Mouse (Mus musculus): ENCODE measurements around the gene Cldn10. TPM values are rescaled to one million over a fixed set of nuclear protein-coding genes. Genes with fewer than 3 reads are reported as not detected.
A peak's percentile ranks its signal among the peaks of the same experiment; 100 is the strongest.
"Not testable (repeated sequence)": the region's sequence is repeated elsewhere in the genome, so short reads cannot be mapped to it uniquely, and the experiment has no call there.

The Cldn10 gene
- polyA plus RNA-seq (2012), result not detected in 2 replicates

- TF ChIP-seq TAL1 (IDR thresholded peaks at IDR 0.05; ENCODE audit: low read length) (no peak), GATA1 (IDR thresholded peaks at IDR 0.05; ENCODE audit: low read length) (no peak)
- Histone ChIP-seq H3K36me3 (ENCODE audit: control insufficient read depth) (peaks cover 5% of the 10 kb centered on the region; the same call in 1 of the 2 replicates), H3K4me1 (ENCODE audit: control insufficient read depth) (peaks cover 48% of the 10 kb centered on the region), H3K9me3 (ENCODE audit: control insufficient read depth, low read length) (no peaks in the 10 kb centered on the region), H3K27me3 (ENCODE audit: control insufficient read depth) (no peaks in the 10 kb centered on the region), H3K4me3 (replicated peaks) (no peak within 1 kb of the TSS)
These were observed at the start of gene Cldn10 for GRCm38 (mm10) chr14:118787621-118788020. Gene Cldn10 (plus strand): TSS chr14:118787908.

GRCm38 (mm10) chr14:118741780-118742179 is 45.9 kb upstream of the Cldn10 start:
- 0 out of 2 replicates have a peak, but pooled peaks cover 2% of the 10 kb centered on the region for H3K27me3 ChIP-seq (ENCODE audit: control insufficient read depth)
- H3K9me3 ChIP-seq (ENCODE audit: control insufficient read depth, low read length), result no peaks in the 10 kb centered on the region
- no peaks in the 10 kb centered on the region for H3K36me3 ChIP-seq (ENCODE audit: control insufficient read depth)
- peaks cover 8% of the 10 kb centered on the region for H3K4me1 ChIP-seq (ENCODE audit: control insufficient read depth)
- H3K4me3 ChIP-seq (replicated peaks), result no peak overlapping the region
- no peak for TF ChIP-seq GATA1 (IDR thresholded peaks at IDR 0.05; ENCODE audit: low read length)

GRCm38 (mm10) chr14:118742862-118743261 is 44.8 kb upstream of the Cldn10 start:
- H3K4me3 ChIP-seq (replicated peaks), result no peak overlapping the region
- TF ChIP-seq GATA1 (IDR thresholded peaks at IDR 0.05; ENCODE audit: low read length) (no peak), TAL1 (IDR thresholded peaks at IDR 0.05; ENCODE audit: low read length) (no peak)
- H3K36me3 ChIP-seq (ENCODE audit: control insufficient read depth), result no peaks in the 10 kb centered on the region
- peaks cover 8% of the 10 kb centered on the region for H3K4me1 ChIP-seq (ENCODE audit: control insufficient read depth)
- no peaks in the 10 kb centered on the region for H3K27me3 ChIP-seq (ENCODE audit: control insufficient read depth)
- H3K9me3 ChIP-seq (ENCODE audit: control insufficient read depth, low read length), result no peaks in the 10 kb centered on the region

DNA sequence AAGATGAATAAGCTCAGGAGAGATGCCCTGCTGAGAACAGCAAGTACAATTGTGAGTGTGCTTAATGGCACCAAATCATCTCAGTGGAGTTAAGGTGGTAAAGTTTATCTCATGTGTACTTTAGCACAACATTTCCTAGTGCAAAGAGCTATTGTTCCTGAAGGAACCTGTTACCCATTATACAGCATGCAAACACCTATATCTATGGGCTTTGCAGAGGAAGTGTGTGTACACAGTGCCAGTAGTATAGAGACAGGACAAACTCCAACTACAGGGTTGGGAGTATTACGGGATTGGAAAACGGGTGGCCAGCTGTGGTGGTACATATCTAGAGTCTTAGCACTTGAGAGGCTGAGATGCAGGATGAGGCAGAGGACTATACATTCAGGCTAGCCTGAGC is 38.6 kb upstream of the Cldn10 start:
- no peaks in the 10 kb centered on the region for H3K36me3 ChIP-seq (ENCODE audit: control insufficient read depth)
- peaks cover 39% of the 10 kb centered on the region for H3K4me1 ChIP-seq (ENCODE audit: control insufficient read depth)
- H3K9me3 ChIP-seq (ENCODE audit: control insufficient read depth, low read length), result no peaks in the 10 kb centered on the region
- TF ChIP-seq GATA1 (IDR thresholded peaks at IDR 0.05; ENCODE audit: low read length) (no peak), TAL1 (IDR thresholded peaks at IDR 0.05; ENCODE audit: low read length) (no peak)
- no peaks in the 10 kb centered on the region for H3K27me3 ChIP-seq (ENCODE audit: control insufficient read depth)
- H3K4me3 ChIP-seq (replicated peaks), result no peak overlapping the region

- Histone ChIP-seq H3K4me3 (replicated peaks) (no peak overlapping the region), H3K4me1 (ENCODE audit: control insufficient read depth) (peaks cover 39% of the 10 kb centered on the region), H3K27me3 (ENCODE audit: control insufficient read depth) (no peaks in the 10 kb centered on the region), H3K9me3 (ENCODE audit: control insufficient read depth, low read length) (no peaks in the 10 kb centered on the region), H3K36me3 (ENCODE audit: control insufficient read depth) (no peaks in the 10 kb centered on the region)
- no peak for TF ChIP-seq GATA1 (IDR thresholded peaks at IDR 0.05; ENCODE audit: low read length)
- TF ChIP-seq TAL1 (IDR thresholded peaks at IDR 0.05; ENCODE audit: low read length), result no peak
These were observed 38.0 kb upstream of the Cldn10 start for GRCm38 (mm10) chr14:118749715-118750114.

DNA sequence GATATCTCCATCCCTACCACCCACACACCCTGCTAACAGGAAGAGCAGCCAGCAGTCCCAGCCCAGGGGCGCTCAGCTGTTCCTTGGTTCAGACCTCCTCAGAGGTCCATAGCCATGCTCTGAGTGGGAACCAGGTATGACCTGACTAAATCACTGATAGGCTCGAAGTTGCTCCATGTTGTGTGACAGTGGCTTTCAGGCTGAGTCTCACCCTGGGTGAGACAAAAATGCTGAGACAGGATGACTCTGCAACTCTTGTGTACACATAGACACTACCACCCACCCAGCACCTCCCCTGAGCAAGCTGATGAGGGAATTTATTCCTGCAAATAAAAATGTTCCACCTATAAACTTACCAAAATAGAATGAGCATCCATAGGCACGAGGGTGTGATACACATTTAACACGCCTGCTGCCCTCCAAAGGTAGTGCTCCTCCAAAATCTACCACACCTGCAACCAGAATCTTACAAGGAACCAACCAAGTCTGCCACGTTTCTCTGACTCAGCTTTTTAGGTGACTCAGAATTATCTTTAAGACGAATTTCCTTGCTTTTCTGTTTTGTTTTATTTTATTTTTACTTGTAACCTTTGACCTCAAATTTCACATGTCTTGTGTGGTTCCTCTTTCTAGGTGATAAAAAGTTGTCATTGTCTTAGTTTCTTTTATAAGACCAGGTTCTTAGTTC is 37.1 kb upstream of the Cldn10 start:
- Histone ChIP-seq H3K9me3 (ENCODE audit: control insufficient read depth, low read length) (no peaks in the 10 kb centered on the region), H3K36me3 (ENCODE audit: control insufficient read depth) (no peaks in the 10 kb centered on the region), H3K4me1 (ENCODE audit: control insufficient read depth) (peaks cover 39% of the 10 kb centered on the region), H3K27me3 (ENCODE audit: control insufficient read depth) (no peaks in the 10 kb centered on the region), H3K4me3 (replicated peaks) (peak overlapping the region; percentile 29)
- no peak for TF ChIP-seq GATA1 (IDR thresholded peaks at IDR 0.05; ENCODE audit: low read length)
- no peak for TF ChIP-seq TAL1 (IDR thresholded peaks at IDR 0.05; ENCODE audit: low read length)

- no peak for TF ChIP-seq TAL1 (IDR thresholded peaks at IDR 0.05; ENCODE audit: low read length)
- no peak for TF ChIP-seq GATA1 (IDR thresholded peaks at IDR 0.05; ENCODE audit: low read length)
- H3K4me3 ChIP-seq (replicated peaks), result no peak overlapping the region
- H3K9me3 ChIP-seq (ENCODE audit: control insufficient read depth, low read length), result no peaks in the 10 kb centered on the region
These were observed 36.4 kb upstream of the Cldn10 start for GRCm38 (mm10) chr14:118751193-118751753.

DNA sequence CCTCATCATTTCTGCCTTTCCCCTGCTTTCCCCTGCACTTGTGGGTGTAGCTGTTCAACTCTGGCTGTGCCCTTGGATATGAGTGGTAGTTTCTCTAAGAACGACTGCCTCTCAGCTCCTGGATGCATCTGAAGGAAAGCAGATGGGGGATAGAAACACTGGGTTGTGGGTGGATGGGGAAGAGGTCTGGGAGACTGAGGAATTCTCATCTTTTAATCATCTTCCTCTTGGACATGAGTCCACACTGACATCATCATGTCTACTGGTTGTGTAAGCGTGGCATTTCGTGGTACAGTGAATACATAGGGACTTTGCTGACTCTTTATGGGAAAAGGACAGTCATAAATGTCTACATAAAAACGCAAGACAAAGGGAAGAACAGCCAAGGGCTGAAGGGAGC is 31.7 kb upstream of the Cldn10 start:
- Histone ChIP-seq H3K36me3 (ENCODE audit: control insufficient read depth) (no peaks in the 10 kb centered on the region), H3K4me1 (ENCODE audit: control insufficient read depth) (peaks cover 16% of the 10 kb centered on the region), H3K4me3 (replicated peaks) (no peak overlapping the region), H3K9me3 (ENCODE audit: control insufficient read depth, low read length) (no peaks in the 10 kb centered on the region), H3K27me3 (ENCODE audit: control insufficient read depth) (no peaks in the 10 kb centered on the region)
- TF ChIP-seq TAL1 (IDR thresholded peaks at IDR 0.05; ENCODE audit: low read length) (no peak), GATA1 (IDR thresholded peaks at IDR 0.05; ENCODE audit: low read length) (no peak)

More at GRCm38 (mm10) chr14:118751193-118751753, 36.4 kb upstream of the Cldn10 start:
- no peaks in the 10 kb centered on the region for H3K36me3 ChIP-seq (ENCODE audit: control insufficient read depth)
- peaks cover 39% of the 10 kb centered on the region for H3K4me1 ChIP-seq (ENCODE audit: control insufficient read depth)
- H3K27me3 ChIP-seq (ENCODE audit: control insufficient read depth), result no peaks in the 10 kb centered on the region

DNA sequence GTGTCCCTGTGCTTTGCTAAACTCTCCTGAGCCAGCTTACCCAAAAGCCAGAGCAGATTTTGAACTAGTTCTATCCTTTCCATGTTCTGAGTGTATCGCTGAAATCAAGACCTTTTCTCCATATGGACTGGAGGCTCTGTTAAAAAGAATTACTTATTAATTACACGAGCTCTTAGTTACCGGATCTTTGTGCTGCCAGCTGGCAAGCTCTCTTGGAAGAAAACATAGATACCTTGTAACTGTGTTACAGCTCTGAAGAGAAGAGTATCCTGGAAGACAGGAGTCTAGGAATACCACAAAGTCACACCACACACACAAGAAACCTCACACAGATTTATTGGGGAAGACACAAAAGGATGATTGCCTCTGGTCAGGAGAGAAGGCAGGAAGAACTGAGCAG is 31.1 kb upstream of the Cldn10 start:
- no peaks in the 10 kb centered on the region for H3K36me3 ChIP-seq (ENCODE audit: control insufficient read depth)
- TF ChIP-seq GATA1 (IDR thresholded peaks at IDR 0.05; ENCODE audit: low read length) (no peak), TAL1 (IDR thresholded peaks at IDR 0.05; ENCODE audit: low read length) (no peak)
- no peaks in the 10 kb centered on the region for H3K9me3 ChIP-seq (ENCODE audit: control insufficient read depth, low read length)
- H3K4me3 ChIP-seq (replicated peaks), result no peak overlapping the region
- no peaks in the 10 kb centered on the region for H3K27me3 ChIP-seq (ENCODE audit: control insufficient read depth)
- H3K4me1 ChIP-seq (ENCODE audit: control insufficient read depth), result peaks cover 11% of the 10 kb centered on the region

DNA sequence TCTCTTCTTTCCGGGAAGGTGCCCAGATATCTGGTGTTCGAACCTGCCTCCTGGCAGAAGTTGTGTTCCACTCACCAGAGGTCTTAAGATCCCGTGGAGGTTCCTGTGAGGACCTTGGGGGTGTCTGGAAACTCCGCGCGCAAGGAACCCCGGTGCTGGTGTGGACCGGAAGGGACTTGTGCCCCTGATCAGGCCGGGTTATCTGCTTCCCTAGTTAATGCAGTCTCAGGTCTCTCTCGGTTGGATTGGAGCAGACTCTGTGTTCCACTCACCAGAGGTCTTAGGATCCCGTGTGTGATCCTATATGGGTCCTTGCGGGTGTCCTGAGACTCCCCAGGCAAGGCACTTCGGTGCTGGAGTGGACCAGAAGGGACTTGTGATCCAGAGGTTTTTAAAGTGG is 24.3 kb upstream of the Cldn10 start:
- not testable (repeated sequence) for H3K36me3 ChIP-seq (ENCODE audit: control insufficient read depth); H3K9me3 ChIP-seq (ENCODE audit: control insufficient read depth, low read length); H3K4me3 ChIP-seq (replicated peaks); H3K27me3 ChIP-seq (ENCODE audit: control insufficient read depth)
- peaks cover 20% of the 10 kb centered on the region for H3K4me1 ChIP-seq (ENCODE audit: control insufficient read depth)

Measured in erythroblast, embryonic 14.5 days (primary cell).